Mouse (Mus musculus) testis, postnatal 14 days (tissue): ENCODE data around the gene Pnpla5.
"Not testable (repeated sequence)": the region's sequence is repeated elsewhere in the genome, so short reads cannot be mapped to it uniquely, and the experiment has no call there.

Experiments used
- DNase-seq: peaks from one replicate; pipeline ENCODE4 v3.0.0; 2021; ENCODE audit warnings: low spot score

Gene Pnpla5

DNA sequence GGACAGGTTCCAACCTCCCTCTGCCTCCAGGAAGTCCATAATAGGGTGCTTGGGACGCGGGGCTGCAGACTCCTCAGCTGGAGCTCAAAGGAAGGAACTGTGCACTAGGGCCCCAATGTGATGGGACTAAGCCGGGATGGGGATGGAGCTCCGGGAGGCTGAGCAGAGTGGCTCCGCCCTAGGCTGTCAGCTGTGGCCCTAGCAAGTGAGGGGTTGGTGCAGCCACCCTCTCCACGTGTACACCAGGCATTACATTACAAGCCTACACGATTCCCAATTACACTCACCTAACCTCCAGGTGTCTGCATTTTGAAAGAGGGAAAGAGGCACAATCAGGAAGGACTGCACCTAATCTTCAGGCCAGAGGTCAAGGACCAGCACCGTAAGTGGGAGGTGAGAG lies at the start of gene Pnpla5:
TSS of gene Pnpla5 (minus strand) at position 101 of the 400 bp plus-strand sequence.
- no peak for DNase-seq

DNA sequence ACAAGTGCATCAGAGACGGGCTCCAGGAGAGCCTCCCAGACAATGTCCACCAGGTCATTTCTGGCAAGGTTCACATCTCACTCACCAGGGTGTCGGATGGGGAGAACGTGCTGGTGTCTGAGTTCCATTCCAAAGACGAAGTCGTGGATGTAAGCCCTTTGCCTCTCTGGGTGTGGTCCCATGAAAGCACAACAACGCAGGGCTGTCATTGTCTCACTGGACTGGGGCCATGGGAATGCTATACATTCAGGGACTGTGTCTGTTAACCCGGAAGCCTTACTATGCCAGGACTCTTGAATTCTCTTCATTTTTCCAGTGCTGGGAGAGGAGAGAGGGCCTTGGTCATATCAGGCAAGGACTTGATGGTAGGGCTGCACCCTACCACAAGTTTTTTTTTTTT lies 48.2 kb upstream of the Pnpla5 start:
- DNase-seq: no peak

DNA sequence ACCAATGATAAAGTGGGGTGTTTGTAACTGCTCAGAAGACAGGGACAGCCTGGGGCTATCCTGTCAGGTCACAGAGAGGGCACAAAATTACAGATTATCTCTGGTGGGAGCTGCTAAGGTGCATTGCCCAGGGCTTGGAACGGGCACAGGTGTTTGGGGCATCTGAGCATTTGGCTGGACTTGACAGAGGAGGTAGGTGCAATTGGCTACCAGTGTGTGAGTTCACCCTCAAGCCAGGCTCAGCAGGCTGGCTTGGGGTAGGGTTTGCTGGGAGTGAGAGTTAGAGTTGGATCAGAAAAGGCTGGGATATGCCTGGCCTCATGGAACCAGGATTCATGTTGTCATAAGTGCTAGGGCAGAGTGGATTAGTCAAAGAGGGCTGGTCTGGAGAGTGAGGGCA lies 46.5 kb upstream of the Pnpla5 start:
- no peak for DNase-seq

DNA sequence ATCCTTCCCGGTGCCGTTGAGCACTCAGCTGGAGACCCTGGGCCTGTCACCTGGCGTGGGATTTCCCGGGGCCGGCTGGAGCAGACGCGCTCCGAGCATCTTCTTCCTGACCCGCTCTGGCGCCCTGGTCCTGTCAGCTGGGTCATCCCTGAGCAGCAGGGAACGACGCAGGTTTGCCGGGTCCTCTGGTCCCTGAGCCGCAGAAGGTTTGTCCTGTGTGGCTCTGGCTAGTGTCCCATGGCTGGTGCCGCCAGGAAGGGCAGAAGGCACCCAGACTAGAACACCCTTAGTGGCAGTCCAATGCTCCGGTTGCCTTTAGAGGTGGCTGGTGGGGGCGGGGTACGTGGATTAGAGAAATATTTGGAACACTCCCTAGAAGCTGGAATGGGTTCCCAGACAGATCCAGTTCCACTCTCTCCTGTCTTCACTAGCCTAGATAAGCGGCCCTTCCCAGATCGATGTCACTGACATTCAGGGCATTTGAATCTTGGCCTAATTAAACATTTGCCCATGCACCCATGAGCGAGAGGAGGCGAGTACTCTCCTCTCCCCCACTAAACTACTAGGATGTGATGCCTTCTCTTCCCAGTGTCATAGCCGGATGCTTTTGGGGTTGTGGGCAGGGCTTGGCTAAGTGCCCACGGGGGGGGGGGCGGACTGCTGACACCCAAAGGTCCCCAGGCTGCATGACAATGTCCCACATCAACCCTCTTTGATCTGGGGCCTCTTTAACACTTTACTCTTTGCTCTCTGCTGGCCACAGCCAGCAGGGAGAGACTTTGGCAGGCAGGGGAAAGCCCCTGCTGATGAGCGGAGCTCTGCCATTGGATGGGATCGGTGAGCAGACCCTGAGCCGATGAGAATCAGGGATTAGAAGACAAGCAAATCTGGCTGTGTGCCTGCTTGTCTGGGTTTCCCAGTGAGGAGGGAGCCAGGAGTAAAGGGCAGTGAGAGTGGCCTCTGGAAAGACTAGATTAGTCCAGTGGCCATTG lies 45.5 kb upstream of the Pnpla5 start:
- peak; percentile 16 for DNase-seq

DNA sequence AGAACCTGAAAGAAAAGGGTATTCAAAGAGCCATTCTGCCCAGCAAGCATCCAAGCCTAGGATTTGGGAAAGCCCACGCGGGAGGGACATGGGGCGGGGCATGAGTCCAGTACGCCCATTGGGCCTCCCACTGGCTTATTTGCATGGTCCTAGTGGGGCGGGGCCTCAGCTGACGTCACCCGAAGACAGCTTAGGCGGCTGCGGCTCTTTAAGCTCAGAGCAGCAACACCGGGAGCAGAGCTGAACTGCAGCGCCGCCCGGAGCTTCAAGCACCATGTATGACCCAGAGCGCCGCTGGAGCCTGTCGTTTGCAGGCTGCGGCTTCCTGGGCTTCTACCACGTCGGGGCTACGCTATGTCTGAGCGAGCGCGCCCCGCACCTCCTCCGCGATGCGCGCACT lies 44.6 kb upstream of the Pnpla5 start, which contains the start of gene Pnpla3:
TSS of gene Pnpla3 (plus strand) at position 238 of the 400 bp plus-strand sequence.
- peak; percentile 91 for DNase-seq

DNA sequence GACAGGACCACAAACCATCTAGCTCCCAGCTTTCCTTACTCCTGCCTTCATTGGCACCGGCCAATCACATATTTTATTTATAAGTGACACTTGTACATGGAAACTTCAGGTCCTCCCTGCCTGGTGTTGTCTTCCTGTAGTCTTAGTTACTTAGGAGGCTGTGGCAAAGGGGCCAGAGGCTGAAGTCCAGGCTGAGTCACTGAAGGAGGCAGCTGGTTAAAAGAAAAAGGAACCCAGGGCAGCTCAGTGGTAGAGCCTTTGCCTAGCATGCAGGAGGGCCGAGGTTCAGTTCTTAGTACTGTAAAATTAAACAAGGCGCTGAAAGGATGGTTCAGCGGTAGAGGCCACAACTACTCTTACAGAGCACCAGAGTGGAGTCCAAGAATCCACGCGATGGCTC lies 43.8 kb upstream of the Pnpla5 start:
- no peak for DNase-seq

DNA sequence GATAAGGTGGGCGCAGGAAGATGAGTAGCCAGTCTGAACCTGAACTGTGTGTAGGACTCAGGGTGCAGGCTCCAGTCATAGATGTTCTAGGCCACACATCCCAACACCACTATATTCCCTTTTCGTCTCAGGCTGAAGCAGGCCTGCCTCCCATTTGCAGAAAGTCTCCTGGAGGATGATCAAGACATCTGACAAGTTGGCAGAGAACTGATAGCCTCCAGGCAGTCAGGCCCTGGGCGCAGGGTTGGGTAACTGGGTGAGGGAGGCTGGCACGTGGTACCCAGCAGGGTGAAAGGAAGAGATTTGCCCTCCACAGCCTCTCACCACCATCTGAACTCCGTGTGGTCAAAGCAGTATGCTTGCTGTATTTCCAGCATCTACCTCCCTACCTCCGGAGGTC lies 38.9 kb upstream of the Pnpla5 start:
- no peak for DNase-seq

DNA sequence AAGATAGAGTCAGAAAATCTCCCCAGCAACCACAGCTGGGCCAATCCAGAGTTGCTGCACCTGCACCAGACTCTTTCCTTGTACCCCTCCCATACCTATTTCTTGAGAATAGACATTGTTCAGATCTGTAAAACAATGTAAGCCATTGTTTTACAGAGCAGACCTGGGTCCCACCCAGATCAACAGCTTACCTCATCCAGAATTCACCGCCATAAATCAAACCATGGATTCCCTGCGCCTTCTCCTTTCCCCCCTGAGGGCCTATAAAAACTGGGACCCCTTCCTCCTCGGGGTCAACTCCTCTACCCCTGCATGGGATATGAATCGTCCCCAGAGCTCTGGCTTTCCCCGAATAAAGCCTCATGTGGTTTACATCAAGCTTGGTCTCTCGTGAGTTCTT lies 34.6 kb upstream of the Pnpla5 start:
- DNase-seq: not testable (repeated sequence)

DNA sequence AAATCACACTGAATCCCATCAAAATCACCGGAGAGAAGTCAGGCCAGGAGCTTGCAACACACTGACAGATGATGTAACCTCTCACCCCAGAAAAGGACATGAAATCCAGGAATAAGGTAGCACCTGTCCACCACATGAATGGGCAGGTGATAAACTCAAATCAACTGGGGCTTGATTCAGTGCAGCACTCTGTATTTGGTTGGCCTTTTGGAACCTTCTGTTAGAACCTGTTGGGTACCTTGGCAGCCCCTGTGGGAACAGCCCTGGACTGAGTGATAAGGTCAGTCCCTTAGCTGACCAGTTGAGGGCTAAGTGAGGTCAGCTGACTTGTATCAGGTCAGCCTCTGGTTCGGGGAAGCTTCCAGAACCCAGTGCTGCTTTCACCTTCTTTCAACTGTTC lies 33.2 kb upstream of the Pnpla5 start:
- DNase-seq: no peak

DNA sequence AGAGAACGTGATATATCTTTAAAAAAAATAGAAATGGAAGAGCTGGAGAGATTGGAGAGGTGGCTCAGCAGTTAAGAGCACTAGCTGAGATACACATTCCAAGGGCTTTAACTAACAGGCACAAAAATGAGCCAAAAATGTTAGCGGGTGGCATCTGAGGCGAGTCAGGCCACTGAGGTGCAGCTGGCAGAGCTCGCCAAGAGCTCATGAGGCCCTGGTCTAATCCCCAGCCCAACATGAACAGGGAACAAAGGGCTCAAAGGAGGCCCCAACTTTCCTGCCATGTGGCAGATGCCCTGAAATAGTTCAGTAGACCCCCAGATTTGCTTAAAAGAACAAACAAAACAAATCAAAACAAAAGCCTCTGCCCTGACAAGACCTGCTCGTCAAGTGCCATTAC lies 18.0 kb upstream of the Pnpla5 start:
- DNase-seq: no peak

DNA sequence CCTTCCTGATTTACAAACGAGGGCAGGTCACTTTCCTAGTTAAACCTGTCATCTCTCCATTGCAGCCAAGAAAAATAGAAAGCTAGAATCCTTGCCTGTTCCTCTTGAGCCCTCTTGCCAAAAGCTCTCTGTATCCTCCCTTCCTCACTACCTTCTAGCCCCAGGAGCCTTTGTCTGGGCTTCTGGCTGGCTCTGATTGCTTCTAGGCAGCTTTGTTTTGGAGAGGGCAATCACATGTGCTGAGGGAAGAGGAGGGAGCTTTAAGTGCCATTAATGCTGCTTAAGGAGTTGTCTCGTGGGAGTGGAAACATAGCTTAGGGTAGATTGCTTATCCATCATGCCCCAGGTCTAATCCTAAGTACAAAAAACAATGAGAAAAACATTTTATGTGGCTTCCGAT lies 17.1 kb upstream of the Pnpla5 start:
- no peak for DNase-seq

DNA sequence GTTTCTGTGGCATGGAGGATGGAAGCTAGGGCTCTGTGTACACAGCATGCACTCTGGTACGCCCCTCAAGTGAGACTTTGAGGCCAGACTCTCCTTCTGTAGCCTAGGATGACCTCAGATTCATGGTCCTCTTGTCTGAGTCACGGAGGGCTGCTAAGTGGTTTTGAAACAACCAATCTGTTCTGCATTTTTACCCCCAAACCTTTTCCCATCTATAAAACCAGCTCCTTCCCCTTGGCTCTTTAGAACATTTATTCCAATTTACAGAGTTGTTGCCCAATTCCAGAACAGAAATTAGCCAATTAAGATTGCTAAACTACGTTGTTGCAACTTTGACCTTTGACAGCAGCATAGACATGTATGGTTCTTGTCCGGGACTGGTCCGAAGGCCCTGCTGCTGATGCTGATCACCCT lies 16.6 kb upstream of the Pnpla5 start:
- DNase-seq: no peak

DNA sequence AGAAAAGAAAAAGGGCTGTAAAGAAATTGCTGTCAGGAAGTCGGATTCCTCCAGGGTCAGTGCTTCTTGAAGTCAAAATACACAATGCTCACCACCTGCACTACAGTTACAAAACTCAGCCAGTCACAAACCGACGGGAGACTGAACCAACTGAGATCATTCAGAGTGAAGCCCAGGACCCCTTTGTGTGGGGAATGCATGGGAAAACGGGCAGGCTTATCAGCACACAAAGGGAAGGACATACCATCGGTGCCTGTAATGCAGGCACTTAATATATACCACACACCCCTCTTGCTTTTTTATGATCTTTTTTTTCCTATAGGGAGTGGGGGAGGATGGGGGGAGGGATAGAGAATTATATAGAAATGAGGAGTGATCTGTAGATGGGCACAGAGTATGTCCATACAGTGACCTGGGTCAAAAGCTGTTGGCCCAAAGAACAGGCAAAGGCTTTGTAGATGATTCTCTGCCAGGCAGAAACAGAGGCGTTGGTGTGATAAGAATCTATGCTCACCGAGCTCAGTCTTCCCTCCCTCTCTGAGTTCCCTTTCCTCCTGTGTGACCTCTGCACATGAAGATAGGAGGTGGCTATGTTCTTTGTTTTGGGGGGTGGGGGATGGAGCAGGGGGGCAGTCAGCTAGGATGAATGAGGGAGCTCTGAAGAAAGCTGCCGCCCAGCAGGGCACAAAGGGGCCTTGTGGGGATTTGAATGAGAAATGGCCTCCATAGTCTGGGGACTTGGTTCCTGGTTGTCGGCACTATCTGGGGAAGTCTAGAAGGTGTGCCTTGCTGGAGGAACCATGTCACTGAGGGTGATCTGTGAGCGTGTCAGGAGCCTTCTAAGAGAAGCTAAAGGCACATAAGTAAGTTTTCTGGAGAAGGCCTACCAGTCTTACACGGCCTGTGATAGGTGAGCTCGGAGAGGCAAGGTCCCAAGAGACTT lies 13.8 kb upstream of the Pnpla5 start:
- DNase-seq: no peak

DNA sequence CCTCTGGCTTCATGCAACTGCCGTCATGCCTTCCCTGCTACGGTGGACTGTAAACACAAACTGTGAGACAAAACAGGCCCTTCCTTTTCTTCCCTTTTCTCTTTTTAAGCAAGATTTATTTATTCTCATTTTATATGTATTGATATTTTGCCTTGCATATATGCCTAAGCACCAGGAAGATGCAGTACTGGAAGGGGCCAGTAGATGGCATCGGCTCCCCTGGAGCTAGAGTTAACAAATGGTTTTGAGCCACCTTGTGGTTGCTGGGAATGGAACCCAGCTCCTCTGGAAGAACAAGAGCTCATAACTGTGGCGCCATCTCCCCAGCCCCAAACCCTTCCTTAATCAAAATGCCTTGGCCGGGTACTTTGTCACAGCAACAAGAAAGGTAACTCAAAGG lies 12.5 kb upstream of the Pnpla5 start:
- DNase-seq: no peak

DNA sequence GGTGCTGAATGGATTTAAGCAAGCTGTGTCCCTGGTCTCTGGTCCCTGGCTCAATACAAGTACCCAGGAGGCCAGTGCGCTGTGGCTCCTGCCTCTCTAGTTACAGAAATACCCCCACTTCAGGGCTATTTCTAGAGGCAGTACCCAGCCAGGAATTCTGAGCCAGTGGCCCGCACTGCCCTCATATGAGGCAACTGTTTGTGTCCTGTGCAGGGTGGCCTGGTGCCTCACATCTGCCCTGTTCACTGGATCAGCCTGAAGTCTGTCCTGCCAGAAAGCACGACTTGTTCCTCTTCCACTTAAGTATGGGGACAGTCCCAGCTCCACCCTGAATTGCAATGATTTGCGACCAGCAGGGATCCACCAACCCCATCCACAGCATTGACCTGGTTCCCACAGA lies 10.5 kb upstream of the Pnpla5 start:
- DNase-seq: no peak

DNA sequence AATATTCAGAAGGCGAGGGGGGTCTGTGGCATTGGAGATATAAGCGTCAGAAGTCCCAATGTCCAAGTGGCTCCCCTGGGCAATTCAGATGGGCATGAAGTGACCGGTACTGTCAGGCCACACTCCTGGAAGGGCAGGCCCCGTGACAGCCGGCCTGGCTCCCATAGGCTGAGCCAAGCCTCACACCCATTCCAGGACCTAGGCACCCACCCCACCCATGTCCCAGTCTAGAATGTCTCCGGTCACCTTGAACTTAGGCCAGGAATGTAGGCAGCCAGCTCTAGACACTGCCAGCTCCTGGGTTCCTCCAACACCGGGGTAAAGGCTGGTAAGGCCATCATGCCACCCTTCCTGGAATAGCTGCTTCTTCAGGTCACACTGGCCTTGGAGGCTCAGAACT lies 9.0 kb upstream of the Pnpla5 start:
- no peak for DNase-seq

DNA sequence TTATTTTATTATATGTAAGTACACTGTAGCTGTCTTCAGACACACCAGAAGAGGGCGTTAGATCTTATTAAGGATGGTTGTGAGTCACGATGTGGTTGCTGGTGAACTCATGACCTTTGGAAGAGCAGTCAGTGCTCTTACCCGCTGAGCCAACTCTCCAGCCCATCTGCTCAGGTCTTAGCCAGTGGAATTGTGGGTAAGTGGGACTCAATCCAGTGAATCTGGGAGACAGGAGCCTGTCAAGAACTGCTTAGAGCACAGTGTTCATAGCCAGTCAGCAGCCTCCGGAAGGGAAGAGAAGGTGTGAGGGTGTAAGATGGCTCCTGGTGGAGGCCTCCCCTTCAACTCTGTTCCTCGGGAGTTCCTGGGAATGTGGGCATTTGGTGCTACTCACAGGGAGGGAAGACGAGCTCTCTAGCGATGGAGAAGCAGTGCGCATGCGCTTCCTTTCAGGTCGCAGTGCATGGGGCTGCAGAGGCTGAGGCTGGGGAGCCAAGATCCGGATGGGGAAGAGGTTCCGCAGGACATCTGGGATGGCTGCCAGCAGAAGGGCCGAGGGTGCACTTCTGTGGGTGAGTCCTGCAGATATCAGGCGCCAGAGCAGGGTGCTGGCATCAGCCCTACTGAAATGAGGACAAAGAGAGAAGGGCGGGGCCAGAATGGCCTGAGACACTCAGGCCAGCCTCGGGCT lies 8.3 kb upstream of the Pnpla5 start:
- DNase-seq: peak; percentile 22

DNA sequence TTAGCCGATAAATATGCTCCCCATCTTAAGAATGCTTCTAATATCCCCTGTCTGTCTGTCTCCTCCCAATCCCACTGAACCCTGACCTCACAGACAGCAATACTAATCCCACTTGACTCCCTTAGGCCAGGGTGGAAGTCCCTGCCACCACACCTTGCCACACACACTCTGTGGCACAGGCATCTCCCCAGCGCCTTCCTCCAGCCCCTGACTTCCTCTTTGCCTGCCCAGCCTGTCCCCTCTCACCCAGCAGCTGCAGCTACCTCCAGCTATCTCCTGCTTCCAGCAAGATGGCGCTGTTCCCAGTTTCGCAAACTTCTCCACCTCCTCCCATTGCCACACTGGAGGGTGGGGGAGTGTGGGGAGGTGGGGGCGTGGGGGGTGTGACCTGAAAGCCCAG lies 3.9 kb upstream of the Pnpla5 start:
- DNase-seq: no peak

DNA sequence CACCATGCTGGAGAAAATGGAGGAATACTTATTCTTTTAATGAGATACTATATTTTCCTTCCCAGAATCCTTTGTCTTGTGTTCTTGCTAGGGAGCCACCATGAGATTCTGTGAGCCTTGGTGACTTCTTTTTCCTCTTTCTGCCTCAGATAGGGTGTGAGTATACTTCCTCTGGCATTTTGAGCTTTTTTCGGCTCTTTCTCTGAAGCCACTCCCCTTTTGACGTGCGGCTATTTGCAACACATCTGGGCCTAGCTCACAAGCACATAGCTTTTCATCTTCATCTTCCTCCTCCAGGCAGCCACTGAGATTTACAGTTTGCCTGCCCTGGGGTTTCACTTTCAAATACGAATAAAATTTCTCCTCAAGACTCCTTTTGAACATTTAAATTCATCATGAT lies 3.5 kb upstream of the Pnpla5 start:
- no peak for DNase-seq

DNA sequence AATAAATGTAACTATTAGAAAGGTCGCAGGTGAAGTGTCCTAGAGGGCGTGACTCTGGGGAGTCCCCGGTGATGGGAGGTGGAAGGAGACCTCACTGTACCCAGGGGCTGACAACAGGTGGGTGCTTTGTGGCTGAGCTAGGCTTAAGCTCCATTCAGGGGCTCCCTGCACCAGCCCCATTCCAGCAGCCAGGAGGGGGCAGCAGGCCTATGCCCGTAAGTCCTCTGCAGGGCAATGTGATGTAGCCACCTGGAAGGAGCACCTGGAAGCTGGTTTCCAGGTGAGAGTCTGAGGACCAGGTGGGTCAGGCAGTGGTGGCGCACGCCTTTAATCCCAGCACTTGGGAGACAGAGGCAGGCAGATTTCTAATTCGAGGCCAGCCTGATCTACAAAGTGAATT lies 1.1 kb upstream of the Pnpla5 start:
- no peak for DNase-seq

DNA sequence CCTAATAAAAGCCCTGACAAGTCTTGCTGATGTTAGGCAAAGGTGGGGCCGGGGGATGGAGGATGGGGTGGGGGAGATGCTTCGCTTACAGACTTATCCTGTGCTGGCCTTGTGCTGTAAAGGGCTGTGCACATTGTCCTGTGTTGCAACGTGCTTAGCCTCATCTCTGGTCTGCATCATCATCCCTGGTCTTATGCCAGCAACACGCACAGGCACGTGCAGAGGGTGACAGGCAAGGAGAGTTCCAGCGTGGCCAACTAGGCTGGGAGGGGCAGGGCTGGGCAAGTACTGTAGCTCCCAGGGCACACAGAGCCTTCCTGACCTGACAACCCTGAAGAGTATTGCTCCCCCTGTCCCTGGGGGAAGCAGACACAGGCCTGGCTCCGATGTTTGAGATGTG lies 1.9 kb downstream of the Pnpla5 start:
- no peak for DNase-seq

DNA sequence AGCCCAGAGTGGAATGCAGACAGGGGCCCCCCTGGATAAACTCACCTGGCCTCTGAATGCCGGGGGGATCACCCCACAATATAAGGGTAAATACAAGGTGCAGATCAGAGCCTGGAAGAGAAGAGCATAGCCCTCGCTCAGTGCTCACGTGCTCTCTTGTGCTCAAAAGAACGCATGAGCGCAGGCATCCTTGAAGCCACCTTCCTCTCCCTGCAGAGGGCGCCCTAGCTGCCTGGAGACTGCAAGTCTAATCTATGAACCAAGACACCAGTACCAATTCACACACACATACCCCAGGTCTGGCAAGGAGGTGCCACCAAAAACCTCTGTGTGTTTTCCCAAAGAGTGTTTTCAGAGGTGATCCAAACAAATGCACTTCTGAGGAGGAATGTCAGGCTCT lies 2.4 kb downstream of the Pnpla5 start:
- no peak for DNase-seq
